Mouse (Mus musculus): Measurements from ENCODE around the gene Olfr692.

DNA sequence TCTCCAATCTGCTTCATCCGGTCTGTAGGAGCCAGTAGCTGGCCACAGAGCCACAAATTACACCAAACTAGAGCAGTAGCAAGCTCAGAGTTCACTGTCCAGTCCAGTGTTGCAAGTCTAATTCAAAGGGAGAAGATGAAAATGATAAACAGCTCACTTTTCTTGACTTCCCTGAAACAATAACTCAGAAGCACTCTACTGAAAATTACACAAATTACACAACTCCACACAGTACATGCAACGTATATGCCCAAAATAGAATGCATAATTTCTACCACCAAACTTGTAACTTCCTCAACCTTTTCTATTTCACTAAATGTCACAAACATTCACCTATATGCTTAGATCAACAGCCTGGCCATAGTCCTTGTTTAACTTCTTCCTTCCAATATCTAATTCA is 22.2 kb downstream of the Olfr692 start:
- no peak for TF ChIP-seq CTCF (IDR thresholded peaks at IDR 0.05; ENCODE audit: low read depth)
- TF ChIP-seq EP300 (IDR thresholded peaks at IDR 0.05; ENCODE audit: low read depth) = no peak
